Mouse (Mus musculus) right cerebral cortex, postnatal 4 days (tissue): Measurements from ENCODE around the gene Gm17018.

Experiments used
- DNase-seq: peaks from one replicate; pipeline ENCODE4 v3.0.0-alpha.2; 2022

Gm17018 gene

GRCm38 (mm10) chr19:45592916-45593315 is 32.5 kb downstream of the Gm17018 start:
- DNase-seq: no peak

DNA sequence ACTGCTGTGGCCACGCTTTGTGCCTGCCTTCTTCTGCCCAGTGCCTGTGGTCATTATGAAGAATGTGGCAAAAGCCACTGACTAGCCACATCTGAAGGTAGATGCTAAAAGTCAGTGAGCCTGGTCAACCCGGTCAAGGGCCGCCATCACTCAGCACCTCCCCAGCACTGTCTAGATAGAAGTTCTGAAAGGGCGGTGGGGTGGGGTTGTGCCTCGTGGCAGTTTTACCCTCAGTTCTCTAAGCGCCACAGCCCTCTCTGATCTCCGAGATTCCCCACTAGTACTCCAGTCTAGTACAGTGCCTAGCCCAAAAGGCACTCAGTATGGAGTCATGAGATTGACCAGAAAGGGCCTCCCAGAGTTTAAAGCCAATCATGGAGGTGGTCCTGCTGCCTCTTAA is 33.7 kb downstream of the Gm17018 start:
- no peak for DNase-seq

DNA sequence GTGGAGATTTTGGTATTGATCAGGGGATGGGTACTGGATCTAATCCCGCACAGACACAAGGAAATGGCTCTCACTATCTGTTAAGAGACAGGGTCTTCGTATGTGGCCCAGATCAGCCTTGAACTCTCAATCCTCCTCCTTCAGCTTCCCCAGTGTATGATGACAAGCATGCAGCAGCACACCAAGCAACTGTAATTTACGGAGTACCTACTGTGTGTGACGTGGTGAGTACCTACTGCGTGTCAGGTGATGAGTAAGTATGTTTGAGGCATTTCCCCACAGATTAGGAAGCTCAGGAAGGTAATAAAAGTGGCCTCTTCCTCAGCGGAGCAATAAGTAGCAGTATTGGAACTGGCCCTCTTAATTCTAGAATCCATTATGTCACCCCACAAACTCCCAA is 35.1 kb downstream of the Gm17018 start:
- no peak for DNase-seq

DNA sequence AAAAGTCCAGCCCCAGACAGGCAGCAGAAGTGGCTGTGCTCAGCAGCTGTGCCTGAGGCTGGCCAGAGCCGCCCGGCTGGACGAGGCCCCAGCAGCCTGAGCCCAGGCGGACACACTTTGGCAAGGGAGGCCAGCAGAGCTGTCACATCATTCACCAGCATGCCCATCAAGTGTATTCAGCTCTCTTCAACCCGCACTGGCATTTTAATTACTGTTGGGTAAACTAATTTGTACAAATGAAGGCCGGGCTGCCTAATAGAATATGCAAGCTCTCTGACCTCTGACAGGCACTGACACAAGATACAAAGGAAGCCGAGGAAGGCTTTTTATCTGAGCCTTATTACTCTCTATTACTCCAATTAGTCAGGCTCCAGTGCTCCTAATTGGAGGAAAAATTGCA is 35.6 kb downstream of the Gm17018 start:
- no peak for DNase-seq

DNA sequence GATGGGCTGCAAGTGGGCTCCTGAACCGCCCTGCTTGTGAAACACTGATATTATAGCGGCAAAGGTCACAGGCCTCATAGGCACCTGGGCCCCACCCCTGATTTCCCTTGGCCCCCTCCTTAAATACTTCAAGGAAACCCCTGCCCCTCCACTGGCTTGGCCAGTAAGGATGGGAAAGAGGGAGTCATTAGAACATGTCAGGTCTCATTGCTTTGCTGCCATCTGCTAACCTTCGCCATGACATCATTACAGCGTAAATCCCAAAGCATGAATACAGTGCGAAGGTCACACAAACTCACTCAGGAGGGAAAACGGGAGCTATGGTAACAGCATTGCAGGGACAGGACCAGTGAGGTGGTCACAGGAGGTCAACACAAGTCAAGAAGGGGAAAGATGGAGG is 36.0 kb downstream of the Gm17018 start:
- DNase-seq: no peak

DNA sequence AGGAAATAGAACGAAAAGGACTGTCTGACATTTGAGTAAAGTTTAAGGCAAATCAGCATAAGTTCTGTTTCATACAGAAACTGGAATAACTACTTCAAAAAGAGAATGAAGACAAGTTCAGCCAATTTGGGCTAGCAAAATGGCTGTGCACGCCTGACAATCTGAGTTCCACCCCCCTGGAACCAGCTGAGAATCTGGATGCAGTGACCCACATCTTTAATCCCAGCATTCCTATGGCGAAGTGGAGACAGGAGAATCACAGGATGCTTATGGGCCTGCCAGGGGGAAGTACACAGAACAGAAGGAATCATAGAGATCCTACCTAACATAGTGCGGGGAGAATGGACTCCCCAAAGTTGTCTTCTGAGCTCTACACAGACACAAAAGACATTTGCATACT is 36.7 kb downstream of the Gm17018 start:
- no peak for DNase-seq

DNA sequence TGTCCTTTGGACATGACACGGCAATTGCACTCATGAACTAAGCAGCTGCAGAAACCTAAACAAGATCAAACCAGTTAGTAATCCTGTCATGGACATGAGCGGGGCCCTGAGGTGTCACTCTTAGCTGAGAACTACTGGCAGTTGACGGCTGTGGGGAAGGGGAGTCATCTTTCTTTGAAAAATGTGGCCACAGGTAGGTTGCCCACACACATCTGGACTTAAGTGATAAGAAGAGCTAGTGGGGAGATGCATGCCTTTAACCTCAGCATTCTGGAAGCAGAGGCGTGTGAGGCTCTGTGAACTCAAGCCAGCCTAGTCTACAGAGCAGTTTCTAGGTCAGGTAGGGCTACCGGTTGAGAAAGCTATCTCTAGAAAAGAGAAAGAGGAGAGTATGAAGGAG is 42.2 kb downstream of the Gm17018 start:
- DNase-seq: no peak

GRCm38 (mm10) chr19:45606701-45607100 is 46.3 kb downstream of the Gm17018 start:
- no peak for DNase-seq

DNA sequence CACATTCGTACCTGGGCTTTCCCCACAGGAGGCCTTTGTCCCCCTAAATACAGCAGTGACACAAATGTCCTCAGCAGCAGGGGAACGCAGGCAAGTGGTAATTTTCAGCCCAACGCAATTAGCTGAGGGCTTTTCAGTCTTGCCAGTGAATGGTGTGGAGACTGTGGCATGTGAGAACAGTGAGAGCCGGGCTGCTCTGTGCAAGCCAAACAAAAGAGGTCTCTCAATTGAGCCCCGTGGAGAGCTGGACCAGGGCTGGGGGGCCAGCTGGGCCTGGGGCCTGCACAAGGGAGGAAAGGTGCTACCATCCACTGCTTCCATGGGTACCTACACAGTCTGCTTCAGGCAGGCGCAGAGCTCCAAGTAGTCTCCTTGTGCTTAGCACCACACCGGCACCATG is 47.1 kb downstream of the Gm17018 start:
- DNase-seq: no peak

- no peak for DNase-seq
Measured at GRCm38 (mm10) chr19:45608648-45609339, 48.4 kb downstream of the Gm17018 start.

DNA sequence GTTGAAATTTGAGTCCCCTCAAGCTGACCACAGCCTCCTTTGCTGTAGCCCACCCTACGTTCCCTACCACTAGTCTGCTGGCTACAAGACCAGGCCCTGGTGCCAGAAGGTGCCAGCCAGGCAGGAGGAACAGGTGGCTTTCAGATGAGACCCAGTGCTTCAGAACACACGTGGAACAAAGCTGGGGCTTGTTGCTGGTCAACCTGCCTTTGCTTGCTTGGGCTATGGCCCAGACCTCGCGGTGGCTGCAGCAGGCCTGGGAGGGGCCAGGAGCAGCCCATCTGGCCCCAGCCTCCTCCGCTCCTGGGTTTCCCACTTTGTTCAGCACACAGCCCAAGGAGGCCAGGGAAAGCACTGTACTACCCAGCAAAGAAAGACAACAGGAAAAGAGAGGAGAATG is 50.4 kb downstream of the Gm17018 start:
- DNase-seq: no peak

DNA sequence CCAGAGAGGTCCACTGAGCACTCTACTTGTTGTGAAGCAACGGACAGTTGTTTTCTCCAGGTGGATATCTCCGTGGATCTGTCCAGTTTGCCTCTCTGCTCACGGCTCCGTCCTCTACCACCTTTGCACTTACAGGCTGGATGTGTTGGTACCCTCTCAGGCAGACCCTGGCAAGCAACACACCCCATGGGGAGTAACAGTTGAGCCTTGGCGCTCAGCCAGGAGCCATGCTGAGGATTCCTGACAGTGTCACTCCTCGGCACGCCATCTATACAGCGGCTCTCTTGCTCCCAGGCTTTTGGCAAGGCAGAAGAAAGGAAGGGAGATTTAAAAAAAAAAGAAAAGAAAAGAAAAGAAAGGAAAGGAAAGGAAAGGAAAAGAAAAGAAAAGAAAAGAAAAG is 54.0 kb downstream of the Gm17018 start:
- peak; percentile 54 for DNase-seq

- DNase-seq: no peak
Measured at GRCm38 (mm10) chr19:45614928-45615327, 54.5 kb downstream of the Gm17018 start.

DNA sequence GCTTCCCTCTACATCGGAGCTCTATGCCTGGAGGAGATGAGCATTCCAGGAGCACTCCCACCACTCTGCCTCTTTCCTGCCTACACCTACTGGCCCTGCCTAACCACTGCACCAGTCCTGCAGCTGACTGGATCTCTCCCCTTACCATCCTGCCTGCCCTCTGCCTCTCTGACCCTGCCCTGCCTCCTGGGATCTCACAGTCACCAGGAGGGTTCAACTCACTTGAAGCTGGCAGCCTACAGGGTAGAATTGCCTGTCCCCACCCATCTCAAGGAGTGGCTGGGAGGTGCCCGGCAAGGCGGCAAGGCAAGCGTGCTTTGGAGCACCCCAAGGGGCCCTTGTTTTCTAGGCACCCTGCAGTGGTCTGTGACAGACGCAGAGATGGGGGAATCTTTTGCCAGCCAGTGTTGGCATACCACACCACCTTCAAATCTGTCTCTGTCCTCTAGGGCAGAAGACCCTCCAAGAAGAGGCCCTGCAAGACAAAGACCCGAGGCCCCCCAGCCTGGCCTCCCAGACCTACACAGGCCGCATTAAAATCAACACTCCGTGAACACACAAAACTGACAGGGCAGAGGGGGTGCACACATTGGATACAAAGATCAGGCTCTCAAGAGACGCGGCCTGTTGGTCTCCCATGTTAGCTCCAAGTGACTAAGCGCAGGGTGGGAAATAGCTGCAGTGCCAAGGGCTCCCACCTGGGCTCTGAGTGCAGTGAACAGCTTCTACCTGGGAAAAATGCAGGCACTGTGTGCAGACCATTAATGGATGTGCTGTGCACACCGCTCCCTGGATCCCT is 55.2 kb downstream of the Gm17018 start:
- DNase-seq: no peak

DNA sequence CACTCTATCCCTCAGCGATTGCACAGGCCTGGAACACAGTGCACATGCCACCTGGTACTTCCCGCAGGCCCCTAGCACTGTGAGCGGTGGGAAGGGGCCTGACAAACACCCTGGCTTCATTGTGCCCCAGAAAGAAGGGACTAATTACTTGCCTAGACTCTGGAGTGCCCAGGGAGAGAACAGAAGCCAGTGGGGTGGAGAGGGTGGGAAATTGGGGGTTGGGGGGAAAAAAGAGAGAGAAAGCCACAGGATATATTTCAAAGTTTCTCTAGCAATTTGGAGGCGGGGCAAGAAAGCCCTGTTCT is 55.8 kb downstream of the Gm17018 start:
- no peak for DNase-seq

DNA sequence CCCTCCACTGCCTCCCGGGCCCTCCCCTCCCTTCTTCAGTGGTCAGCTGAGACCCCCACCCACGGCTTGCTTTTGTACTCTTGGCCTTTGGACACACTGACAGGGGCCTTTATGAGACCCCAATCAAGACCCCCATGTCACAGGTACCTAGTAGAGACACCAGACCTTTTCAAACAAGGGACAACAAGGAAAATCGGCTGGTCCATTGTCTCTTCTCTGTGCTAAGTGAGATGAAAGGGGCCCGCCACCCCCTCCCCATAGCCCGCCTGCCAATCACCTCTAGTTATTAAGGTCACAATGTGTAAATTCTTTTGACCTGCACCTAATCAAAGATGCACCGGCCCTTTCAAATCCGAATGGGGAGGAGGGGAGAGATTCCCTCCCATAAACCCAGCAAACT is 56.3 kb downstream of the Gm17018 start:
- DNase-seq: no peak

DNA sequence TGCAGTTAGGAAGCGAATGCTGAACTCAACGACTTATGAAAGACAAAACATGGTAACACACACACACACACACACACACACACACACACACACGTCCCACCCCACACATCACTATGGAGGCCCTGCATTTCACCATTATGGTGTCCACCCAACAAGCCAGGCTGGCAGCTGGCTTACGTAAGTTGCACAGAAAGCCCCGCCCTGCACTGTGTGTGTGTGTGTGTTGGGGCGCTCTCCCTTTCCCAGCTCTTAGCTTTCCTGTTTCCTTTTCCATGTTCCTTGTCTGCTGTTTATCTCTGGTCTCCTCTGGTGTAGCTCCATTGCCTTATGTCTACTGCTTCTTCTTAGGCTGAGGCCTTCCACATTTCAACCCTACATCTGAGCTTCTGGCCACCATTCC is 57.8 kb downstream of the Gm17018 start:
- no peak for DNase-seq

DNA sequence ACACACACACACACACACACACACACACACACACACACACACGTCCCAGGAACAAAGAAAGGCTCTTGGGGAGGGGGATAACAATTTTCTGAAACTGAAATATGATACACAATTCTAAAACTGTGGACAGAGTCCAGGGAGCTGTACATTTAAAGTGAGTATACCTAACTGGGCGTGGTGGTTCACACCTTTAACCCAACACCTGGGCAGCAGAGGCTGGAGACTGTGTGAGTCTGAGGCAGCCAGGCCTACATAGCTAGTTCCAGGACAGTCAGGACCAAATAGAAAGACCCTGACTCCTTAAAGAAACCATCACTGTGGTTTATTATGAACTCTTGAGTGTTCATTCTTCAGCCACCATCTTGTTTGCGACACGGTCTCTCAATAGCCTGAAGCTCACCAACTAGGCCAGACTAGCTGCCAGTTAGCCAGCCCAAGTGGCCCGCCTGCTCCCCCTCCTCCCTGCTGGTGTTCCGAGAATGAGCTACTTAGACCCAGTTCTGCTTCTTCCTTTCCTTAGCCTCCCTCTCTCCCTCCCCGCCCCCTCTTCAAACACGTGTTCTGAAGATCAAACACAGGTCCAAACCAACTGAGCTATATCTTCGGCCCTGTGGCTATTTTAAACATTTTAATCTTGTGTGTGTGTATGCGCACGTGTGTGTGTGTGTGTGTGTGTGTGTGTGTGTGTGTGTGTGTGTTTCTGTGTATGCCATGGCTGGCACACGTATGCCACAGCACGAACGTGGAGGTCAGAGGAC is 59.5 kb downstream of the Gm17018 start:
- no peak for DNase-seq

- no peak for DNase-seq
Measured at GRCm38 (mm10) chr19:45621061-45621460, 60.6 kb downstream of the Gm17018 start.

- no peak for DNase-seq
Measured at GRCm38 (mm10) chr19:45622144-45622543, 61.7 kb downstream of the Gm17018 start.

- no peak for DNase-seq
Measured at GRCm38 (mm10) chr19:45623710-45624109, 63.3 kb downstream of the Gm17018 start.

- DNase-seq: no peak
Measured at GRCm38 (mm10) chr19:45627036-45627435, 66.6 kb downstream of the Gm17018 start.

DNA sequence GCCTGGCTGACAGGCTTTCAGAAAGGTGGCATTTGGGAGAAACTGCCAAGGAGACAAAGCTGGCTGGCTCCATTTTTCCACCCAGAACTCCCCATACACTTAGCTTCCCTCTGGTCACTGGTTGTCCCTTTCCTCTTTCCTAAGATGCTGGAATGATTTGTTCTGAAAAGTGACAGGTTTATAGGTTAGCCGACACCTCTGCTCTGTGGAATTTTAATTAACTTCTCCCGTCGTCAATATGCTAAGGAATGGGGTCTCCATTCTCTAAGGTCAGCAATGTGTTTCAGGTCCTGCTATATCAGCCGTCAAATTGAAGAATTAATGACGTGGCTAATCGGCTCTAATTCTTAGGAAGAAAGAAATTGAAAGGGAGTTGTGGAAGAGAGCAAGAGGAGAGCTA is 68.2 kb downstream of the Gm17018 start:
- no peak for DNase-seq

GRCm38 (mm10) chr19:45629219-45629618 is 68.8 kb downstream of the Gm17018 start:
- no peak for DNase-seq
